Mouse (Mus musculus): ENCODE results near the gene Clec5a. TPM values are rescaled to one million over a fixed set of nuclear protein-coding genes. Genes with fewer than 3 reads are reported as not detected.

Clec5a gene
- polyA plus RNA-seq, 1 experiment from 2014 or later = 0.66 TPM

Other genes starting within 250 kb of the Clec5a start
- 35.8 and 38.7 TPM in 2 replicates for gene E330009J07Rik, start 149.7 kb downstream of the Clec5a start, polyA plus RNA-seq (2014; fragmentation: Nextera tagmentation; extraction: Ambion mirVana)
- 0.07 and 0.23 TPM in 2 replicates for gene Wee2, start 146.7 kb downstream of the Clec5a start, polyA plus RNA-seq (2014; fragmentation: Nextera tagmentation; extraction: Ambion mirVana)
- 116 and 140 TPM in 2 replicates for gene Ssbp1, start 114.5 kb downstream of the Clec5a start, polyA plus RNA-seq (2014; fragmentation: Nextera tagmentation; extraction: Ambion mirVana)
- not detected in 2 replicates for gene Tas2r137, start 94.6 kb downstream of the Clec5a start, polyA plus RNA-seq (2014; fragmentation: Nextera tagmentation; extraction: Ambion mirVana)
- not detected in 2 replicates for gene Tas2r108, start 92.3 kb downstream of the Clec5a start, polyA plus RNA-seq (2014; fragmentation: Nextera tagmentation; extraction: Ambion mirVana)
- not detected in 2 replicates for gene Prss37, start 66.3 kb downstream of the Clec5a start, polyA plus RNA-seq (2014; fragmentation: Nextera tagmentation; extraction: Ambion mirVana)
- not detected in 2 replicates for gene Olfr461, start 30.8 kb downstream of the Clec5a start, polyA plus RNA-seq (2014; fragmentation: Nextera tagmentation; extraction: Ambion mirVana)
- gene Olfr460, start 16.3 kb downstream of the Clec5a start, polyA plus RNA-seq (2014; fragmentation: Nextera tagmentation; extraction: Ambion mirVana) = 0.12 TPM in 1 of 2 replicates, not detected in the other
- not detected in 2 replicates for gene Tas2r138, start 27.5 kb upstream of the Clec5a start, polyA plus RNA-seq (2014; fragmentation: Nextera tagmentation; extraction: Ambion mirVana)
- 0.17 TPM in 1 of 2 replicates, not detected in the other for gene Mgam, start 43.0 kb upstream of the Clec5a start, polyA plus RNA-seq (2014; fragmentation: Nextera tagmentation; extraction: Ambion mirVana)

All from forebrain, embryonic 14.5 days (tissue).